Mouse (Mus musculus) lung, postnatal 0 days (tissue): ENCODE data around the gene Abhd6.

Source experiments
- CTCF ChIP-seq: IDR thresholded peaks from 2 replicates; pipeline ENCODE4 v1.5.1; 2016; ENCODE audit warnings: antibody characterized with exemption, mild to moderate bottlenecking
- EP300 ChIP-seq: IDR thresholded peaks from 2 replicates; pipeline ENCODE4 v1.6.1; 2016; ENCODE audit warnings: antibody characterized with exemption, mild to moderate bottlenecking, control low read depth

- TF ChIP-seq EP300 (no peak), CTCF (no peak)
These were observed 99.2 kb downstream of the Abhd6 start for GRCm38 (mm10) chr14:8101886-8102285.
